Mouse (Mus musculus) thymus, adult 2 months (tissue): Measurements from ENCODE around the gene Xpnpep3. TPM values are rescaled to one million over a fixed set of nuclear protein-coding genes. Genes with fewer than 3 reads are reported as not detected.
A peak's percentile ranks its signal among the peaks of the same experiment; 100 is the strongest.

Experiments
- DNase-seq: peaks from one replicate; pipeline ENCODE4 v3.0.0; 2021
- H3K27ac ChIP-seq: fragments of 200-500 bp; 2 replicates; pipeline ENCODE4 v1.5.1; 2012; ENCODE audit warnings: low read length, control low read depth; ENCODE audit not compliant: control insufficient read depth, insufficient read depth
- H3K27me3 ChIP-seq: fragments of 200-500 bp; 2 replicates; pipeline ENCODE4 v1.6.1; 2012; ENCODE audit warnings: mild to moderate bottlenecking, low read length, moderate library complexity, mixed read lengths; ENCODE audit not compliant: control insufficient read depth, insufficient read depth
- H3K36me3 ChIP-seq: fragments of 200-500 bp; 2 replicates; pipeline ENCODE4 v1.6.1; 2012; ENCODE audit warnings: mild to moderate bottlenecking, low read length, moderate library complexity; ENCODE audit not compliant: control insufficient read depth, insufficient read depth
- H3K4me1 ChIP-seq: fragments of 200-500 bp; replicated peaks from 2 replicates; pipeline ENCODE4 v1.6.1; 2012; ENCODE audit warnings: low read length; ENCODE audit not compliant: control insufficient read depth, insufficient read depth
- H3K4me3 ChIP-seq: fragments of 200-500 bp; 2 replicates; pipeline ENCODE4 v1.5.1; 2012; ENCODE audit warnings: mild to moderate bottlenecking, low read length, control low read depth, moderate library complexity; ENCODE audit not compliant: control insufficient read depth, insufficient read depth
- CTCF ChIP-seq: fragments of 200-500 bp; IDR thresholded peaks from 2 replicates; pipeline ENCODE4 v1.5.1; 2012; ENCODE audit warnings: mild to moderate bottlenecking, control low read depth, low read length, moderate library complexity, borderline replicate concordance; ENCODE audit not compliant: control insufficient read depth, poor library complexity, insufficient read depth; ENCODE audit errors: extremely low read depth
- POLR2A ChIP-seq: fragments of 200-500 bp; IDR thresholded peaks from 2 replicates; pipeline ENCODE4 v1.6.1; 2012; ENCODE audit warnings: mild to moderate bottlenecking, low read length, control low read depth, moderate library complexity; ENCODE audit not compliant: control insufficient read depth, poor library complexity, insufficient read depth; ENCODE audit errors: extremely low read depth
- WGBS: fragments of 180-500 bp; shearing (Covaris S2); methylation state at CpG from one replicate; pipeline ENCODE4 v1.1.7; 2018; 5-methylcytosine and 5-hydroxymethylcytosine counted together
- polyA plus RNA-seq: library from polyadenylated mRNA; depleted of rRNA; stranded (reverse); fragments of >200 nt; gene quantifications from 2 replicates; pipeline ENCODE4 v1.2.3, GENCODE M21; 2012

The Xpnpep3 gene
- polyA plus RNA-seq, 1 experiment: 15.9 TPM

- Histone ChIP-seq H3K27ac (no peak overlapping the region), H3K36me3 (peaks cover 52% of the 10 kb centered on the region), H3K4me1 (peaks cover 2% of the 10 kb centered on the region; the same call in 1 of the 2 replicates), H3K4me3 (no peak overlapping the region), H3K27me3 (no peaks in the 10 kb centered on the region)
- 93% methylated on average over 4 of the region's 4 CpGs for WGBS
- no peak for DNase-seq
- TF ChIP-seq POLR2A (no peak), CTCF (no peak)
Measured at GRCm38 (mm10) chr15:81366241-81366640, 33.7 kb upstream of the Xpnpep3 start.

DNA sequence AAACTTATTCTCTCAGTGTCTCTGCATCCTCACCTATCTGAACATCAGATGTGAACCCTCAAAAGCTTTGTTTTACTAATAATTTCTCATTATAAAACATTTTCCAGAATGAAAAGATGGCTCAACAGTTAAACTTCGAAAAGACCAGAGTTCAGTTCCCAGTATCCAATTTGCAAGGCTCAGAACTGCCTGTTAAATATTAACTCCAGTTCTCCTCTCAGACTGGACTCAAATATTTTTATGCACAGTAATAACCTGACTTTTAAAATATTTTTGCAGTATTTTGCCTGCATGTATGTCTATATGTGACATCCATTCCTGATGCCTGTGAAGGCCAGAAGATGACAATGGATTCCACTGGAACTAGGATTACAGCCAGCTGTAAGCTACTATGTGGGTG, 31.3 kb upstream of the Xpnpep3 start:
- Histone ChIP-seq H3K27ac (no peak overlapping the region), H3K36me3 (peaks cover 55% of the 10 kb centered on the region), H3K27me3 (no peaks in the 10 kb centered on the region), H3K4me1 (no peaks in the 10 kb centered on the region), H3K4me3 (no peak overlapping the region)
- DNase-seq: no peak
- no peak for TF ChIP-seq POLR2A
- TF ChIP-seq CTCF: no peak
- WGBS: 100% methylated on average over 1 of the region's 1 CpGs

DNA sequence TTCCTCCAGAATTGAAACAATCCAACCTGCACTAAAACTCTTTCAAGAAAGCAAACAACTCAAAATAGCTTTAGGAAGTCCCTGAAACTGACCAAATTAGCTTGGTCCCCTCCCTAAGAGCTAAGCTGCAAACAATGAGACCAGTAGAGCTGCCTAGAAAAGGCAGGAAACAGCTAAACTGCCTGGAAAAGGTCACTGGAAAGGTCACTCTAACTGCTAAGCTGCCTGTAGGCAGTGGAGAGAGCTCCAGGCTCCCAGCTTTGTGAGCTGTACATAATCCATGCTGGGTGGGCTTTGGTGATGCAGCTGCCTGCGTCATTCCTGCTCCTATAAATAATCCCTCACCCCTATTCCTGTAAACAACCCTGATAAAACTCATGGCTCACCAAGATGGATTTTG, 29.6 kb upstream of the Xpnpep3 start:
- TF ChIP-seq POLR2A: no peak
- TF ChIP-seq CTCF: no peak

DNA sequence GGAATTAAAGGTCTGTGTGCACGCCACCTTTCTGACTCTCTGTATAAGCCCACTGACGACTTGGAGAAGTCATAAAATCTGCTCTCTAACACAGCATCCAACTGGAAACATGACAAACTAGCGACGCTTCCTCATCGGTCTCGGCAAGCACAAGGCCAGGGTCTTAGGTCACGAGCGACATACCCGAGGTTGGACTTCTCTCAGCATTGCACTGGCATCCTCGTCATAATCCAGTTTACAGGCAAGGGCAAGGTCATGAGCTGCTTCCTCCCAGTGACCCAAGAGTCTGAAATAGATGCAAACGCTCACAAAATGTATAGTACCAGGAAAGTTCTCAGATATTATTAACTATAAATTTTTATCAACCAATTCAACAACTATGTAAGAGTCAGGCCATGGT, 25.3 kb upstream of the Xpnpep3 start:
- 99% methylated on average over 11 of the region's 11 CpGs for WGBS
- peaks cover 45% of the 10 kb centered on the region for H3K36me3 ChIP-seq

More for the DNA sequence above, 29.6 kb upstream of the Xpnpep3 start:
- Histone ChIP-seq H3K27ac (no peak overlapping the region), H3K4me3 (no peak overlapping the region), H3K27me3 (no peaks in the 10 kb centered on the region), H3K4me1 (no peaks in the 10 kb centered on the region), H3K36me3 (peaks cover 54% of the 10 kb centered on the region)
- WGBS: 100% methylated on average over 1 of the region's 1 CpGs
- no peak for DNase-seq

GRCm38 (mm10) chr15:81378845-81379244, 21.1 kb upstream of the Xpnpep3 start:
- DNase-seq: no peak
- no peaks in the 10 kb centered on the region for H3K27me3 ChIP-seq
- TF ChIP-seq POLR2A: no peak
- no peak for TF ChIP-seq CTCF
- H3K36me3 ChIP-seq: peaks cover 47% of the 10 kb centered on the region
- H3K27ac ChIP-seq: no peak overlapping the region
- 94% methylated on average over 2 of the region's 2 CpGs for WGBS
- H3K4me1 ChIP-seq: no peaks in the 10 kb centered on the region
- H3K4me3 ChIP-seq: no peak overlapping the region

More for the DNA sequence above, 25.3 kb upstream of the Xpnpep3 start:
- no peak overlapping the region for H3K4me3 ChIP-seq
- no peak overlapping the region for H3K27ac ChIP-seq
- TF ChIP-seq CTCF (no peak), POLR2A (no peak)
- no peaks in the 10 kb centered on the region for H3K4me1 ChIP-seq
- H3K27me3 ChIP-seq: no peaks in the 10 kb centered on the region
- no peak for DNase-seq

DNA sequence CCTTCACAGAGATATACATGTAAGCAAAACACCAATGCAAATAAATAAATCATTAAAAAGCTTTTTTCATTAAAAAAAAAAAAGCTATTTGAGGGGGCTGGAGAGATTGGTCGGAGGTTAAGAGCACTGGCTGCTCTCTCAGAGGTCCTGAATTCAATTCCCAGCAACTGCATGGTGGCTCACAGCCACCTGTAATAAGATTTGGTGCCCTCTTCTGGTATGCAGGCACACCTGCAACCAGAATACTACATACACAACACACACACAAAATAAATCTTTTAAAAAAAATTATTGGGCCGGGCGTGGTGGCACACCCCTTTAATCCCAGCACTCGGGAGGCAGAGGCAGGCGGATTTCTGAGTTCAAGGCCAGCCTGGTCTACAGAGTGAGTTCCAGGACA, 13.6 kb upstream of the Xpnpep3 start:
- 99% methylated on average over 5 of the region's 5 CpGs for WGBS
- Histone ChIP-seq H3K36me3 (peaks cover 59% of the 10 kb centered on the region), H3K27me3 (no peaks in the 10 kb centered on the region), H3K4me3 (no peak overlapping the region), H3K4me1 (no peaks in the 10 kb centered on the region), H3K27ac (no peak overlapping the region)
- TF ChIP-seq POLR2A: no peak
- no peak for TF ChIP-seq CTCF
- DNase-seq: no peak

DNA sequence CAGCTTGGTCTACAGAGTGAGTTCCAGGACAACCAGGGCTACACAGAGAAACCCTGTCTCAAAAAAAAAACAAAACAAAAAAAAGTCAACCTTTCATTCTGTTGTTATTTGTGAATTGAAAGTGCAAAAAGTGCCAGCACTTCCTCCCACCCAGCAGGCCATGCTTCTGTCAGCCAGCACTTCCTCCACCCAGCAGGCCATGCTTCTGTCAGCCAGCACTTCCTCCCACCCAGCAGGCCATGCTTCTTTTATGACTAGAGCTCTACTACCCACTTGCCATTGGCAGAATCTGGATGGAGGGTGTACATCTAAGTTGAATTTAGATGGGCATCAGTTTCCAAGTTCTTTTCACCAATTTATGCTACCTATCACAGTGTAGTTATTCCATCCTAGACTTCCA, 6.9 kb upstream of the Xpnpep3 start:
- peaks cover 31% of the 10 kb centered on the region for H3K36me3 ChIP-seq
- 0 out of 2 replicates have a peak, but pooled peaks cover 5% of the 10 kb centered on the region for H3K4me1 ChIP-seq
- TF ChIP-seq POLR2A (no peak), CTCF (no peak)
- no peaks in the 10 kb centered on the region for H3K27me3 ChIP-seq
- no peak overlapping the region for H3K4me3 ChIP-seq
- DNase-seq: peak; percentile 54
- H3K27ac ChIP-seq: no peak overlapping the region; the same call in 1 of the 2 replicates
